In the genomic region with DNA sequence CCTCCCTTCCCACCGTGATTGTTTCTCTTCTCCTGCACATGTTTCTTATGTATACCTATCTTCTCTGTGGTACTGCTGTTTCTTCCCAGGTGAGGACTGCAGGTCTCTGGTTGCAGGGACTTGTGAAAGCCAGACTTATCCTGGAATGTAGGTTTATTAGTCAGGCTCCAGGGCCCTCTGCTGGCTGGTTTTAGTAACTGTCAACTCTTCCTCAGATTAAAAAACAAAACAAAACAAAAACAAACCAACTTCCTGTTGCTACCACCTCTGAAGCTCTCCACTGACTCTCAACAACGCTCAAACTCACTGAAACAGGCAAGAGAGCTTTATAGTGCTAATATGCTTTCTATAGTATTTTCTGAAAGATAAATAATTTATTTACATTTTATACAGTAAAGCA, we compare ENCODE assay signal across 11 mouse cellular contexts.
DNase-seq lines count a peak whose midpoint lies in the region; ATAC-seq and TF ChIP-seq lines count a peak whose summit lies in the region.
"Had no signal": no experiment of that assay in that cellular context is flagged by ENCODE, and none has a peak within 500 bp of the region (broad histone marks: within the 10 kb centered on the region; RNA-seq: fewer than 3 reads in every experiment).

No protein-coding gene starts in this region.

- intact Hi-C loops in left cerebral cortex, postnatal 14 days (cut with DNase I): no loop called here

- DNase-seq in cerebellum, postnatal 10 days: peak; percentile 50 to 52
- peak; percentile 31 for DNase-seq in lung, embryonic 14.5 days
- DNase-seq in lung, postnatal 14 days: no peak
- DNase-seq in cerebellum, postnatal 36 days: peak; percentile 17 to 19
- DNase-seq in ovary, postnatal 14 days (ENCODE audit: low spot score): no peak
- DNase-seq in left cerebral cortex, postnatal 14 days (ENCODE audit: low spot score in 2 of 2): no peak

- no peak overlapping the region for H3K27ac ChIP-seq in lung, embryonic 14.5 days (ENCODE audit: low read depth)
- no peak overlapping the region for H3K27ac ChIP-seq in small intestine, adult 2 months (ENCODE audit: insufficient read depth, low read depth, low read length)
- H3K27ac ChIP-seq: hindbrain, embryonic 10.5 days; midbrain, embryonic 12.5 days had no signal

- H3K4me1 ChIP-seq in lung, embryonic 14.5 days (ENCODE audit: insufficient read depth): 0 out of 2 replicates have a peak, but pooled peaks cover 3% of the 10 kb centered on the region
- H3K4me1 ChIP-seq in small intestine, adult 2 months (ENCODE audit: control insufficient read depth, insufficient read depth, insufficient read length, low read length): peaks cover 6% of the 10 kb centered on the region; the same call in 1 of the 2 replicates

- peak; percentile 50 for TF ChIP-seq CTCF in lung, embryonic 14.5 days (IDR thresholded peaks at IDR 0.05; ENCODE audit: low read depth)
- TF ChIP-seq CTCF in small intestine, adult 2 months (IDR thresholded peaks at IDR 0.05; ENCODE audit: extremely low read depth, insufficient read length, insufficient replicate concordance, low read depth, low read length): peak; percentile 15; the same call in 1 of the 2 replicates

- no peak for ATAC-seq in cerebellum, adult (ENCODE audit: insufficient number of reproducible peaks, low FRiP score, low TSS enrichment)
- no peak for ATAC-seq in lung, embryonic 14.5 days (ENCODE audit: insufficient read depth)

- peaks cover 12% of the 10 kb centered on the region; the same call in 1 of the 2 replicates for H3K36me3 ChIP-seq in lung, embryonic 14.5 days (ENCODE audit: insufficient read depth)
- H3K36me3 ChIP-seq in small intestine, adult 2 months (ENCODE audit: control insufficient read depth, insufficient read depth, low read length): peaks cover 9% of the 10 kb centered on the region

- WGBS in lung, embryonic 14.5 days: 74% methylated on average over 2 of the region's 2 CpGs
- WGBS in small intestine, adult 2 months: 77% methylated on average over 2 of the region's 2 CpGs

- no peak overlapping the region for H3K4me3 ChIP-seq in lung, embryonic 14.5 days (ENCODE audit: low read depth, low read length)
- no peak overlapping the region for H3K4me3 ChIP-seq in small intestine, adult 2 months (ENCODE audit: low read depth, low read length)
- H3K4me3 ChIP-seq: hindbrain, embryonic 10.5 days; midbrain, embryonic 12.5 days had no signal

- H3K4me2 ChIP-seq in lung, embryonic 14.5 days: no peak overlapping the region
- H3K4me2 ChIP-seq: midbrain, embryonic 12.5 days had no signal

- no peaks in the 10 kb centered on the region for H3K27me3 ChIP-seq in lung, embryonic 14.5 days (ENCODE audit: insufficient read depth, low read length)
- no peaks in the 10 kb centered on the region for H3K27me3 ChIP-seq in small intestine, adult 2 months (ENCODE audit: control insufficient read depth, insufficient read depth, low read length)
- H3K27me3 ChIP-seq: midbrain, embryonic 12.5 days had no signal

- no peak overlapping the region for H3K9ac ChIP-seq in lung, embryonic 14.5 days
- H3K9ac ChIP-seq: midbrain, embryonic 12.5 days had no signal

- no peaks in the 10 kb centered on the region for H3K9me3 ChIP-seq in lung, embryonic 14.5 days (ENCODE audit: low read depth, low read length)
- H3K9me3 ChIP-seq: G1E; hindbrain, embryonic 10.5 days; midbrain, embryonic 12.5 days had no signal

- TF ChIP-seq POLR2A in small intestine, adult 2 months (IDR thresholded peaks at IDR 0.05; ENCODE audit: low read depth, low read length): no peak

Comparison
In these comparisons a context has a peak if more than half of its experiments do, and no peak if none do; other contexts are left out.
1. DNase-seq: peak in cerebellum, postnatal 10 days (2 of 2), lung, embryonic 14.5 days (single experiment) and cerebellum, postnatal 36 days (2 of 2); none in lung, postnatal 14 days (single experiment), ovary, postnatal 14 days (single experiment) and left cerebral cortex, postnatal 14 days (0 of 2).